Mouse (Mus musculus) heart, adult 2 months (tissue): ENCODE data around the gene Sema3b. TPM values are rescaled to one million over a fixed set of nuclear protein-coding genes. Genes with fewer than 3 reads are reported as not detected.

Experiments
- DNase-seq, 2 experiments: peaks; one replicate each; pipeline ENCODE4 v3.0.0; 2021
- H3K27ac ChIP-seq: fragments of 200-600 bp; 2 replicates; pipeline ENCODE4 v1.8.1; 2022
- H3K27me3 ChIP-seq: fragments of 200-500 bp; 2 replicates; pipeline ENCODE4 v1.6.1; 2012; ENCODE audit warnings: mild to moderate bottlenecking, low read length, inconsistent platforms, mixed read lengths; ENCODE audit not compliant: control insufficient read depth, insufficient read depth
- H3K36me3 ChIP-seq: fragments of 200-500 bp; 2 replicates; pipeline ENCODE4 v1.6.1; 2012; ENCODE audit warnings: low read length, inconsistent platforms; ENCODE audit not compliant: control insufficient read depth, insufficient read depth
- H3K4me1 ChIP-seq: fragments of 200-500 bp; 2 replicates; pipeline ENCODE4 v1.6.1; 2011; ENCODE audit warnings: low read length; ENCODE audit not compliant: control insufficient read depth, insufficient read depth
- H3K4me3 ChIP-seq: fragments of 200-600 bp; 2 replicates; pipeline ENCODE4 v1.8.1; 2022
- H3K79me2 ChIP-seq: fragments of 200-500 bp; replicated peaks from 2 replicates; pipeline ENCODE4 v1.6.1; 2012; ENCODE audit warnings: mild to moderate bottlenecking, inconsistent platforms, low read length, moderate library complexity, mixed read lengths; ENCODE audit not compliant: control insufficient read depth, insufficient read depth
- H3K9ac ChIP-seq: fragments of 200-500 bp; 2 replicates; pipeline ENCODE4 v1.6.1; 2012; ENCODE audit warnings: low read depth, mild to moderate bottlenecking, control low read depth, inconsistent platforms, low read length, mixed read lengths
- CTCF ChIP-seq: fragments of 200-600 bp; IDR thresholded peaks from 2 replicates; pipeline ENCODE4 v1.8.1; 2022; ENCODE audit warnings: antibody characterized with exemption, mild to moderate bottlenecking, moderate library complexity
- EP300 ChIP-seq: fragments of 200-500 bp; IDR thresholded peaks from 2 replicates; pipeline ENCODE4 v1.6.1; 2011; ENCODE audit warnings: low read depth, low read length, control low read depth; ENCODE audit not compliant: insufficient read depth
- POLR2A ChIP-seq: fragments of 200-500 bp; IDR thresholded peaks from 2 replicates; pipeline ENCODE4 v1.6.1; 2011; ENCODE audit warnings: mild to moderate bottlenecking, low read depth, low read length, control low read depth; ENCODE audit not compliant: insufficient read depth
- WGBS: fragments of 180-500 bp; shearing (Covaris S2); methylation state at CpG from one replicate; pipeline ENCODE4 v1.1.7; 2018; 5-methylcytosine and 5-hydroxymethylcytosine counted together
- intact Hi-C: fragments of 180-260 bp; cut with DNase I; formaldehyde crosslinking; loops from one replicate; pipeline ENCODE4 v1.15.1; 2025
- polyA plus RNA-seq: library from polyadenylated mRNA; depleted of rRNA; stranded (reverse); fragments of >200 nt; gene quantifications from 2 replicates; pipeline ENCODE4 v1.2.3, GENCODE M21; 2012
- total RNA-seq, 2 experiments: library from RNA; stranded (reverse); gene quantifications; 2 replicates each; pipeline ENCODE4 v1.2.3; 2021

Gene Sema3b
- total and polyA plus RNA-seq, 3 experiments = 19.9 to 33.7 (median 24.2) TPM

DNA sequence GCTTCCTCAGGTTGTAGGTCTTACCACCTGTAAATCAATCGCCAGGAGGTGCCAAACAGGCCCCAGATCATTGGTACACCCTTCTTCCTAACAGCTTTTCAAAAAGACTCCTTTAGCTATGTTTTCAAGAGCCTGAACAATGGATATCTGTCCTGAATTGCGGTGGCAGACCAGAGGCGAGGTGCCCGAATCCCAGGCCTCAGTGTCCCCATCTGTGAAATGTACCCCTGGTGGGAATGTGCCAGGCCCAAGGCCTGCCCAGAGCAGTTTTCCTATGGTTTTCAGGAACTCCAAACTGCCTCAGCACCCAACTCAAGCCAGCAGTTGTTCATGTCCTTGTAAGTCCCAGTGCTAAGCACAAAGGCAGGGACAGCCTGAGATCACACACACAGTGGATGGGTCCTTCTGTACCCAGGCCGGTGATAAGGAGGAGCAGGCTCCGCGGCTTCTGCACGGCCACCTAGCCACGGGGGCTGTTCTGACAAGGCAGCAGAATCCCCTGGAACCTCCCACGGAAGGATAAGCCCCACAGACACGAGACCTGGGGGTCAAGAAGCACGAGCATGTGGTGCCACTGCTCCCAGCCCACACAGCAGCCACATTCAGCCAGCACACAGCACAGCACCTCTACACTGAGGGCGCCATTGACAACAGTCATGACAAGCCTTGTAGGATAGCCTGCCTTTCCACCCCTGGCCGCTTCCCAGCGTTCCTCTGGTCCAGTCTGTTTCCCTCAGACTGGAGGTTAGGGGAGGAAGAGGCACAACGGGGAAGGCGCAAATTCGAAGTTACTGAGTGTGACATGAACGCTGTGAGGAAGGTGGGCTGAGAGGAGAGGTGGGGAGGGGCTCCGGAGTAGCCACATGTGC lies 18.6 kb upstream of the Sema3b start:
- peak in 1 of 2 experiments; percentile 45 for DNase-seq
- intact Hi-C loops = no loop called here
- Histone ChIP-seq H3K9ac (peak overlapping the region; percentile 57), H3K27me3 (no peaks in the 10 kb centered on the region), H3K36me3 (peaks cover 11% of the 10 kb centered on the region), H3K27ac (peak overlapping the region; percentile 87), H3K4me3 (peak overlapping the region; percentile 35), H3K4me1 (peaks cover 55% of the 10 kb centered on the region), H3K79me2 (peaks cover 6% of the 10 kb centered on the region)
- no peak for TF ChIP-seq CTCF
- no peak for TF ChIP-seq POLR2A
- no peak for TF ChIP-seq EP300
- WGBS = 22% methylated on average over 20 of the region's 20 CpGs

DNA sequence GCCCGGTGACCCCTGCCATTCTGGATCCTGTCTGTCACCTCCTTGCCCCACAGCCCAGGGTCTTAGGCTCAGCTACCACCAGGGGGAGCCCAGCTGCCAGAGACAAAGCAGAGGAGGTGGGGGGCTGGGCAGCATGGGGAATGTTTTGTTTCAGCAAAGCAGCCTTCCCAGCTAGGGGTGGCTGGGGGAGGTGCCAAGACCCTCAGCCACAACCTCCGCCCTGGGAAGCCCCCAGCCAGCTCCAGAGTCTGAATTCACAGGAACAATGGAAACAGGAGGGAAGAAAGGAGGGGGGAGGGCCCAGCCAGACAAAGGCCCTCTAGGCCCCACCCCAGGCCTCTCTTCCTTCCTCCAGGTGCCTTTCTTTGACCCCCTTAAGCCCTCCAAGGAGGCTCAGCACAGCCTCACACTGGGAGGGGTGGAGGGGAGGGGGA lies 17.8 kb upstream of the Sema3b start:
- Histone ChIP-seq H3K27ac (peak overlapping the region; percentile 87), H3K4me1 (peaks cover 49% of the 10 kb centered on the region), H3K9ac (peak overlapping the region; percentile 44), H3K4me3 (peak overlapping the region; percentile 17; the same call in 1 of the 2 replicates), H3K79me2 (peaks cover 4% of the 10 kb centered on the region), H3K36me3 (peaks cover 10% of the 10 kb centered on the region), H3K27me3 (no peaks in the 10 kb centered on the region)
- intact Hi-C loops = loop anchor here (1.0 kb wide), 1 partner anchor 17 kb away; no protein-coding TSS in a partner anchor
- 0% methylated on average over 2 of the region's 2 CpGs for WGBS
- DNase-seq = peak; percentile 84 to 87
- TF ChIP-seq EP300 (0 out of 2 replicates have a peak, but pooled peaks have one; percentile 38), CTCF (peak; percentile 92), POLR2A (no peak)

DNA sequence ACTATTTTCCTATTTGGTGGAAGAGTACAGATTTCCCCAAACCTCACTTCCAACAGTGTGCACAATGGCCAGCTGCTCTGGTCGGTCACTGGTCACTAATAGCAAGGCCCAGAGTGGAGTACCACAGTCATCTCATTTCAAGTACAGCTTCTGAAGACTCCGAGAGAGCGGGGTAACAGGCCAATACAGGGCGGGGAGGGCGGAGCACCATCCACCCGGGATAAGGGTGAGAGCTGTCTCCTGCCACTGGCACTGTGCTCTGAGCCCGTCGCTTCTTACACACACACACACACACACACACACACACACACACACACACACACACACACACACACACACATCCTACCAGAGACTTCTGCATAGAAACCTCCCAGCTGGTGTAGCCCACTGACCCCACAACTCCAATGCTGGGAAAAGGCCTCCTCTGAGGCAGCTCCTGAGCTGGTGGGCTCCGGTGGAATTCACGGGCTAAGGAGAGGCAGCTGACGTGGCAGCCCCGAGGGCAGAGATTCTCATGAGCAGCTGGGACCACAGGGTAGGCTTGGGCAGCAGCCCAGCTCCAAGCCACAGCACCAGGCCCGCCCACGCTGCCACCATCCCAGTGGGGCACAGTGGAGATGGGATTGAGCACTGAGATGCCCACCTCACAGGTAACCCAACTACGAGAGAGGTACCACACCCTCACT lies 17.3 kb upstream of the Sema3b start:
- peak overlapping the region; percentile 89 for H3K27ac ChIP-seq
- H3K4me1 ChIP-seq = peaks cover 46% of the 10 kb centered on the region
- H3K9ac ChIP-seq = peak overlapping the region; percentile 44
- H3K79me2 ChIP-seq = peaks cover 4% of the 10 kb centered on the region
- peak overlapping the region; percentile 17; the same call in 1 of the 2 replicates for H3K4me3 ChIP-seq
- TF ChIP-seq POLR2A (no peak), CTCF (no peak), EP300 (no peak)
- 31% methylated on average over 15 of the region's 15 CpGs for WGBS
- no peaks in the 10 kb centered on the region for H3K27me3 ChIP-seq
- intact Hi-C loops = loop anchor here (1.0 kb wide), 1 partner anchor 18 kb away; no protein-coding TSS in a partner anchor
- peaks cover 12% of the 10 kb centered on the region for H3K36me3 ChIP-seq
- peak; percentile 17 to 33 for DNase-seq

DNA sequence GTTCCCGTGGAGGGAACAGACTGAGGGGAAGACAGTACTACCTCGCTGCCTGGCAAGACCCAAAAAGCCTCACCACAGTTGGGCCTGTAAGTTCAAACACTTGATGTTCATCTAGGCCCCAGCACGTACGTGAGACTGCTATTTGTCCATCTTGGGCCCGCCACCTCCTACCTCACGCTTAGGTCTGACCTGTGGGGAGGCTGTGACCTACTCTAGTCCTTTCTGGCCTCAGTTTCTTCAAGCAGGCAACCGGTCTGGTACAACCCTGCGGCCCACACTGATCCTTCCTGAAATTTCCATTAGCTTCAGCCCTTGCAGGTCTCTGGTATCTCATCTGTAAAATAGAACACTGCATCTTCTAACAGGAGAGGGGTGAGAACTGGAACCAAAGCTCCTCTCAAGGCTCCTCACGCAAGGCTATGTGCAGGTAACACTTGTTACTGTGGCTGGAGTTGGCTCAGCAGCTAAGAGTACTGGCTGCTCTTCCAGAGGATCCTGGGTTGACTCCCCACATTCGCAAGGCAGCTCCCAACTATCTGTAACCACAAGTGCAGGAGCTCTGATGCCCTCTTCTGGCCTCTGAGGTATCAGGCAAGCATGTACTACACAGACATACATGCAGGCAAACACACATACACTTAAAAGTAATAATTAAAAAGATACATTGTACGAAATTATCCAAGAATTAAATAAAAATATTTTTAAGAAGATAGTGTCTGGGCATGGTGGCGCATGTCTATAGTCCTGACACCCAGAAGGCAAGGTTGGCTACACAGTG lies 16.5 kb upstream of the Sema3b start:
- peak overlapping the region; percentile 89 for H3K27ac ChIP-seq
- peak; percentile 24 to 31 for DNase-seq
- no peak overlapping the region; the same call in 1 of the 2 replicates for H3K4me3 ChIP-seq
- H3K27me3 ChIP-seq = no peaks in the 10 kb centered on the region
- H3K79me2 ChIP-seq = peaks cover 4% of the 10 kb centered on the region
- no peak overlapping the region for H3K9ac ChIP-seq
- H3K36me3 ChIP-seq = peaks cover 12% of the 10 kb centered on the region
- WGBS = 71% methylated on average over 12 of the region's 12 CpGs
- TF ChIP-seq POLR2A (no peak), CTCF (peak; percentile 53)
- H3K4me1 ChIP-seq = peaks cover 50% of the 10 kb centered on the region
- intact Hi-C loops = loop anchor here (1.0 kb wide), 1 partner anchor 19 kb away; no protein-coding TSS in a partner anchor

DNA sequence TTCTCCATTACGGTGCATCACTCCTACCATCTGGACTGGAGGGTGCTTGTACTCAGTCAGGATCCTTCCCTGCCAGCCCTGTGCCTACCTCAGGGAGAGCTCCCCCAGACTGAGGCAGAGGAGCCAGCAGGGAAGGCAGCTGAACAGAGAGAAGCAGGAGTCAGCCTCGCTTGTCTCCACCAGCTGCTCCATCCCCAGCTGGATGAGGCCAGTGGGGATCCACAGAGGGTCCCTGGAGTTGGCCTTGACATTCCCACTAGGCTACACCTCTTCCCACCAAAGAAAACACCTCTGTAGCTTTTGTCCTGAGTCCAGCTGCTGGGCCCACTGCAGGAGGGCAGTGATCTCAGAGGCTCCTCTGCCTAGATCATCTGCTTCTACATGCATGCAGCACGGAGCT lies 15.9 kb upstream of the Sema3b start:
- WGBS = 48% methylated on average over 3 of the region's 3 CpGs
- no peaks in the 10 kb centered on the region for H3K27me3 ChIP-seq
- peak overlapping the region; percentile 37 for H3K9ac ChIP-seq
- no peak for TF ChIP-seq CTCF
- H3K4me1 ChIP-seq = peaks cover 55% of the 10 kb centered on the region
- DNase-seq = no peak
- peak overlapping the region; percentile 89 for H3K27ac ChIP-seq
- intact Hi-C loops = no loop called here
- H3K4me3 ChIP-seq = peak overlapping the region; percentile 29; the same call in 1 of the 2 replicates
- peaks cover 14% of the 10 kb centered on the region for H3K36me3 ChIP-seq
- H3K79me2 ChIP-seq = peaks cover 4% of the 10 kb centered on the region
